Mouse (Mus musculus): Measurements from ENCODE around the gene Copz2.
A peak's percentile ranks its signal among the peaks of the same experiment; 100 is the strongest.

Copz2 gene

GRCm38 (mm10) chr11:96902639-96903635 lies 53.3 kb downstream of the Copz2 start:
- no peak for DNase-seq (ENCODE audit: low spot score in 2 of 2)

GRCm38 (mm10) chr11:96906431-96907161 lies 56.9 kb downstream of the Copz2 start:
- no peak for DNase-seq (ENCODE audit: low spot score in 2 of 2)

GRCm38 (mm10) chr11:96908594-96908993 lies 58.9 kb downstream of the Copz2 start:
- DNase-seq (ENCODE audit: low spot score in 2 of 2), result no peak

GRCm38 (mm10) chr11:96910003-96910402 lies 60.3 kb downstream of the Copz2 start:
- peak; percentile 66 to 70 for DNase-seq (ENCODE audit: low spot score in 2 of 2)
